Mouse (Mus musculus): ENCODE measurements around the gene Tsc1.

- TF ChIP-seq GATA1 (IDR thresholded peaks at IDR 0.05; ENCODE audit: borderline replicate concordance, low read length) (no peak), FLI1 (IDR thresholded peaks at IDR 0.05; ENCODE audit: low read length) (no peak)
Observed at GRCm38 (mm10) chr2:28650526-28650925, 9.5 kb downstream of the Tsc1 start.

Measured in megakaryocyte, embryonic 14.5 days (primary cell).